Mouse (Mus musculus) embryonic facial prominence, embryonic 12.5 days (tissue): ENCODE measurements around the gene Cd6. TPM values are rescaled to one million over a fixed set of nuclear protein-coding genes. Genes with fewer than 3 reads are reported as not detected.
A peak's percentile ranks its signal among the peaks of the same experiment; 100 is the strongest.

Experiments used
- ATAC-seq: fragments of 200-750 bp; cut with Nextera tagmentation; 2 replicates; pipeline ENCODE4 v1.8.0; 2017; ENCODE audit not compliant: insufficient number of reproducible peaks, insufficient read depth, low FRiP score, low TSS enrichment
- H3K27ac ChIP-seq: fragments of 300-500 bp; sonication (generic); 2 replicates; pipeline ENCODE4 v1.5.1; 2016; ENCODE audit warnings: mild to moderate bottlenecking
- H3K27me3 ChIP-seq: fragments of 300-500 bp; sonication (generic); 2 replicates; pipeline ENCODE4 v1.6.1; 2016; ENCODE audit warnings: mild to moderate bottlenecking, moderate library complexity
- H3K36me3 ChIP-seq: fragments of 300-500 bp; sonication (generic); 2 replicates; pipeline ENCODE4 v1.6.1; 2016; ENCODE audit warnings: mild to moderate bottlenecking
- H3K4me1 ChIP-seq: fragments of 300-500 bp; sonication (generic); 2 replicates; pipeline ENCODE4 v1.6.1; 2016
- H3K4me2 ChIP-seq: fragments of 300-500 bp; sonication (generic); replicated peaks from 2 replicates; pipeline ENCODE4 v1.6.1; 2016; ENCODE audit warnings: mild to moderate bottlenecking, moderate library complexity
- H3K4me3 ChIP-seq: fragments of 300-500 bp; sonication (generic); 2 replicates; pipeline ENCODE4 v1.5.1; 2016; ENCODE audit warnings: mild to moderate bottlenecking
- H3K9ac ChIP-seq: fragments of 300-500 bp; sonication (generic); 2 replicates; pipeline ENCODE4 v1.6.1; 2016; ENCODE audit warnings: mild to moderate bottlenecking, moderate library complexity
- H3K9me3 ChIP-seq: fragments of 300-500 bp; sonication (generic); 2 replicates; pipeline ENCODE4 v1.6.1; 2016; ENCODE audit warnings: mild to moderate bottlenecking, moderate library complexity
- WGBS: fragments of 180-500 bp; shearing (Covaris S2); methylation state at CpG from one replicate; pipeline ENCODE4 v1.1.7; 2016; 5-methylcytosine and 5-hydroxymethylcytosine counted together
- polyA plus RNA-seq: library from polyadenylated mRNA; unstranded; fragments of >200 nt; fragmentation: Nextera tagmentation; extraction: Ambion mirVana; gene quantifications from 2 replicates; pipeline ENCODE4 v1.2.1, GENCODE M21; 2016

The Cd6 gene
- 0.09 TPM in 1 of 2 replicates, not detected in the other for polyA plus RNA-seq

DNA sequence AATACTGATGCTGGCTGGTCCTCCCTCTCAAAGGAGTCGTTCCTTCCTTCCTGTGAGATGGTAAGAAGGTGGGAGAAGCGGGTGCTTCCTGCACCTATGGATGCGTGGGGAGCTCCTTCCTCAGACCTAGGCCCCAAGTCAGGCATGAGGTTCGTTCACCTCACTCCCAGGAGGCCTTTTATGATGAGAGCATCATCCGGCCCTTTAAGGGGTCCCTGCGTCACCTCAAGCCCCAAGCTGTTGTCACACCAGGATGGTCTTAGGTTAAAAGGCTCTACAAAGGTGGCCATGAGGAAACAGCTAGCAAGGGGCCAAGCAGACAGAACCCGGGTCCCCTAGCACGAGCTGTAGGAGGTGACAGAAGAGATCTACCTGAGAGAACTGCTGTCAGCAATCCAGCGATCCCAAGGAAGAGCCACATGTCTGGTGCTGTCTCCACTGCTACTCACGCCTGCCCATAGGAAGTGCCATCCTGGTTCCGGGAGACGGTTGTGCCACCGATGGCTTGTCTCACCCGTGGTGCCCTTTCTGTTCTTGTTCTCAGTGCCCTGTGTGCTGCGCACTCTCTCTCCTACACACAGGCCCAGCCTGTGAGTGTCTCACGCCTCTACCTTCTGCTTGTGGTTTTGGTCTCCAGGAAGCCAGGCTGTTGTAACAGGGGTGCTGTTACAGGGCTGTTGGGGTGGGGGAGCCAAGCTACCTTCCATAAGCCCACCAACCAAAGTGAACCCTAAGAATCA lies at the start of gene Cd6:
Gene Cd6, minus strand, starts transcription at position 623 of the 740 bp plus-strand sequence.
- H3K4me3 ChIP-seq = no peak within 1 kb of the TSS
- no peak within 1 kb of the TSS for H3K27ac ChIP-seq
- H3K27me3 ChIP-seq = no peaks in the 10 kb centered on the region
- no peaks in the 10 kb centered on the region for H3K9me3 ChIP-seq
- no peak within 1 kb of the TSS for H3K4me2 ChIP-seq
- H3K9ac ChIP-seq = no peak within 1 kb of the TSS
- no peak for ATAC-seq
- 88% methylated on average over 16 of the region's 16 CpGs for WGBS
- H3K36me3 ChIP-seq = no peaks in the 10 kb centered on the region
- no peaks in the 10 kb centered on the region for H3K4me1 ChIP-seq

DNA sequence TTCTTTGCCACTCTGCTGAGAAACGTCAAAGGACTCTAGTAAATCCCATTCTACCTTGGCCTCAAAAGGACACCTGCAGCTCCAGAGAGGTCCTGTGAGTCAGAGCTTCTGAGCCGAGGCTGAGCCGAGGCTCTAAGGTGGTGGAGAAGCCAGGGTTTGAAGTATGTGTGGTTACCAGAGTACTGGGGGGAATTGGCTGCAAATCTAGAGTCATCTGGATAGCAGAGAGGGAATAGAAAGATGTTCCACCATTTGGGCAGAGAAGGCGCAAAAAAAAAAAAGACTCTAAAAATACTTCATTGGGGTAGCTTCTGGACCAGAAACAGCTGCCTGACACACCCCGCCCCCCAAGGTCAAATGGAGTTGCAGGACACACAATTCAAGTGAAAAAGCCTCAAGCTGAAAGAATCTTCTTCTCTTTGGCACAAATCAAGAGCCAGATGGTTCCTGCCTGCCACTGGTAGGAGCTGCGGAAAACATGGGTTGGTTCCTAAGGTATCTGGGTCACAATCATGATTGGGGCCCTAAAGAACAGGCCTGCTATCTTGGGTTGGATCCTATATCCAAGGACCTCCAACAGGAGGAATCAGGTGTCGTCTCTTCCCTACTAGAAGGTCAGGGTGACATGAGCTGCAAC lies 48.5 kb upstream of the Cd6 start:
- no peak overlapping the region for H3K4me3 ChIP-seq
- no peak overlapping the region for H3K4me2 ChIP-seq
- no peak overlapping the region for H3K9ac ChIP-seq
- H3K9me3 ChIP-seq = no peaks in the 10 kb centered on the region
- WGBS = 88% methylated on average over 7 of the region's 7 CpGs
- ATAC-seq = no peak
- H3K27me3 ChIP-seq = no peaks in the 10 kb centered on the region
- H3K4me1 ChIP-seq = peaks cover 20% of the 10 kb centered on the region
- peaks cover 21% of the 10 kb centered on the region for H3K36me3 ChIP-seq
- no peak overlapping the region for H3K27ac ChIP-seq

DNA sequence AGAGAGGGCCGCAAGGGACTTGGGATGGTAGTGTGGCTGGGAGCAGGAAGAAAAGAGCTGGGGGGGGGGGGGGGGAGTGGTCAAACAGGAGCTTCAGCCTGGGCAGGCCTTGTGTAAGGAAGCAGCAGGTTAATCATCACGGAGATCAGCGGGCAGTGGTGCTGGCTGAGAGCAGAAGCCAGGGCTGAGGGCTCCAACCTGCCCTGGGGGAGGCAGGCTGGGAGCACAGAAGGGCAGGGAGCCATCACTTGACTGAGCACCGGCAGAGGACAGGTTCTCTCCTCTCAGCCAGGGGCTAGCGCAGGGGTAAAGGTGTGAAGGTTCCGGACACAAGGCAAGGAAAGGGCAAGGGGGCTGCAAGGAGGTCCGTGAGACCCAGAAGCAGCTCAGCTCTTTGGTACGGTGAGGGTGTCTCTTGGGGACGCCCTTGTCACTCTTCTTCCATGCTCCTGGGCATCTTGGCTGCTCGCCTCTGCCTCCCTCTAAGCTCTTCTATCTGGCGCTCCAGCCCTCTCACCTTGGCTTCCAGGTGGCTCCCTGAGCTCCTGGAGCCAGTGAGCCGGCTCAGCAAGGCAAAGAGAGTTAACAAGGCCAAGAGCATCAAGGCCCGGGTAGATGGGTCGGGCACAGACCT lies 41.6 kb upstream of the Cd6 start:
- ATAC-seq = no peak
- Histone ChIP-seq H3K27me3 (no peaks in the 10 kb centered on the region), H3K4me3 (no peak overlapping the region), H3K4me2 (no peak overlapping the region), H3K27ac (no peak overlapping the region), H3K4me1 (peaks cover 22% of the 10 kb centered on the region), H3K36me3 (peaks cover 43% of the 10 kb centered on the region), H3K9ac (no peak overlapping the region), H3K9me3 (no peaks in the 10 kb centered on the region)
- 74% methylated on average over 14 of the region's 14 CpGs for WGBS

DNA sequence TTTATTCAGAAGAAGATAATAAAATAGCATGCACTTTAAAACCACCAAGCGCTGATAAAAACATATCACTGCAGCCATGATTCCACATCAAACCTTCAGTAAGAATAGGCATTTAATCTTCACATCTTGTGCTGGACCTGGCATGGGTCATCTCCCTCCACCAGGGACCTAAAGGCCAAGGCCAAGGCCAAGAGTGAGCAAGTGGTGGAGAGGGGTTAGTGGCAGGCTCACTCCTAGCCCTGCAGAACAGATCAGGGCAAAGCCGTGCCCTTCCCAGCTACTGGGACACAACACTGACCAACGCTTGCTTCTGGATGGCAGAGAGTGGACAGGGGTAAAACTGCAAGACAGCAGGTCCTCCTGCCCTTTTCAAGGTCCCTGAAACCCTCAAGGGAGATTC lies 40.8 kb upstream of the Cd6 start:
- no peak overlapping the region for H3K4me3 ChIP-seq
- WGBS = 84% methylated on average over 3 of the region's 3 CpGs
- no peaks in the 10 kb centered on the region for H3K27me3 ChIP-seq
- peaks cover 22% of the 10 kb centered on the region for H3K4me1 ChIP-seq
- no peak overlapping the region for H3K27ac ChIP-seq
- no peak overlapping the region for H3K4me2 ChIP-seq
- H3K9me3 ChIP-seq = no peaks in the 10 kb centered on the region
- H3K36me3 ChIP-seq = peaks cover 50% of the 10 kb centered on the region
- ATAC-seq = no peak
- no peak overlapping the region for H3K9ac ChIP-seq

DNA sequence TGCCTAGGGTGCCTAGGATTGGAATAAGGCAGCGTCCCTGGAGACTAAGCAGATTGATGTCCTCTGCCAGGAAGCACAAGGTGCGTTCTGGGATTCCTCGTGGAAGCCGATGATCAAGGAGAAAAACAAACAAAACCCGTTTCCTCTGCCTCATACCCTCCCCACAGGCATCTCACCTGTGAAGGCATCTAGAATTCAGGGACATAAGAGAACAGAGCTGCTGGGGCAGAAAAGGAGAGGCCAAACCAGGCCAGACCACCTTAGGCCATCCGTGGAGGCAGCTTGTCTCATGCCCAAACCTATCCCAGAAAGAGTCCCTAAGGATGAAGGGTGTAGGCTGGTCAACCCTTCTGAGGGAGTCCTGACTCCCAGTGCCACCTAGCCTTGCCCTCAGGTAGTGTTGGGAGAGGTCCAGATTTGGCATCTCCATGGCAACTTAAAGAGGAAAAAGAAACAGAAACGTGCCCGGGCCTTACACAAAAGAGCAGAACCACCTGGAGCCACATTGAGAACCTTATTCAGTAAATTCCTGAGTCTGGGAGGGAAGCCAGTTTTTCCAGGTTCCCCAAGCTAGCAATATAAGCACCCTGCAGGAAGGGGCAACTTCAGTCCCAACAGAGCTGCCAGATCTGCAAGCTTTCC lies 40.1 kb upstream of the Cd6 start, which contains the start of gene Tmem132a:
Gene Tmem132a, minus strand, starts transcription at position 55 of the 642 bp plus-strand sequence.
- Histone ChIP-seq H3K36me3 (peaks cover 57% of the 10 kb centered on the region), H3K4me3 (peak within 1 kb of the TSS; percentile 80), H3K4me2 (peak within 1 kb of the TSS; percentile 79), H3K27ac (peak within 1 kb of the TSS; percentile 87), H3K9me3 (no peaks in the 10 kb centered on the region), H3K4me1 (peaks cover 22% of the 10 kb centered on the region), H3K9ac (peak within 1 kb of the TSS; percentile 86), H3K27me3 (no peaks in the 10 kb centered on the region)
- 1% methylated on average over 8 of the region's 8 CpGs for WGBS
- no peak for ATAC-seq

DNA sequence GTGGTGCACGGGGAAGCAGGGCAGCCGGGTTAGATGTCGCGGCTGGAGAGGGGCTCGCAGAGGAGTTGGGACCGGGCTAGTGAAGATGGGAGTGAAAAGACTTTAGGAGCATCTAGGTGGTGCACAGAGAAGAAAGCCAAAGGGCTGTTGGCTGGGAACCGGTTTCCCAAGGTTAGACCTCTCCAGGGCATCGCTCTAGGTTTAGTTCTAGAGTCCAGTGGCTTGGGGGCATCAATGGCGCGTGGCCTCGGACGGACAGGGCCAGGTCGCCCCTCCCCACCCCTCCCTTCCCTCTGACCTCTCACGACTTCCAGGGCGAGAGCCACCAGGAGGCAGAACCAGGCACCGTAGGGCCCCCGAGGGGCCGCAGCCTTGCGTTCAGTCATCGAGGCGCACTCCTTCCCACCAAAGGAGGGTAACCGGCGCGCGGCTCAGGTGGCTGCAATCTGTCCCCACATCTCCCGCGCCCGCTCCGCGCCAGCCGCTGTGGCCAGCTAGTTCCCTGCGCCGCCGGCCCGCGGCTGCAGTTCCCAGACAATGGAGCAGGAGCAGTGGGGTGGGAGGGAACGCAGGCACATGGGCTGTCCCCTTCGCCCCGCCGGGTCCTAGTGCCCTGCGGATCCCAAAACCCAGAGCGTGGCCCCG lies 39.5 kb upstream of the Cd6 start:
- Histone ChIP-seq H3K27ac (peak overlapping the region; percentile 87), H3K36me3 (peaks cover 63% of the 10 kb centered on the region), H3K27me3 (no peaks in the 10 kb centered on the region), H3K9ac (peak overlapping the region; percentile 86), H3K4me3 (peak overlapping the region; percentile 80), H3K4me2 (peak overlapping the region; percentile 79), H3K9me3 (no peaks in the 10 kb centered on the region), H3K4me1 (peaks cover 22% of the 10 kb centered on the region)
- WGBS = under 1% methylated on average over 43 of the region's 43 CpGs
- ATAC-seq = peak; percentile 88

DNA sequence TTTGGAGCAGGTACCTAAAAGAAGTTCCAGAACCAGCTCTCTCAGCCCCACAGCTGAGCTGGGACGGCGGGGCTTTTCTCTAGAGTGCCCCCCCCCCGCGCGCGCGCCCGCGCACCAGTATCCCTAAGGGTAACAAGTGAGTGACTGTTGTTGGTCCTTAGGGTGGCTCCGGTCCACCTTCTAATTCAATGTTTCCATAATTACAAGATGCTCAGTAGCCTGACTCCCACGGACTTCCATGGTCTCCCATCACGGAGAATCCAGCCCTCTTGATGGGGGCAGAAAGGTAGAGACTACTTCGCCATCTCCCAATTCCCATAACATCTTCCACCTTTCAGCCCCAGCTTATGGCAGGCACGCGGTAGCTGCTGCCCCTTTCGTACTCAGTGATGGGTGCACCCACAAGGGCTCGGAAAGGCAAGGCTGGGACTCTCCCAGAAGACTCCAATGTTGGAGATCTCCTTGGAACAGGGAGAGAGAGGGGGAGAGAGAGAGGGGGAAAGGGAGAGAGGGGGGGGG lies 38.8 kb upstream of the Cd6 start:
- Histone ChIP-seq H3K4me3 (peak overlapping the region; percentile 80), H3K36me3 (peaks cover 63% of the 10 kb centered on the region), H3K4me1 (peaks cover 22% of the 10 kb centered on the region), H3K27me3 (no peaks in the 10 kb centered on the region), H3K4me2 (peak overlapping the region; percentile 79), H3K27ac (peak overlapping the region; percentile 87; the same call in 1 of the 2 replicates), H3K9me3 (no peaks in the 10 kb centered on the region), H3K9ac (peak overlapping the region; percentile 86)
- under 1% methylated on average over 17 of the region's 17 CpGs for whole genome bisulfite sequencing
- ATAC-seq = no peak

DNA sequence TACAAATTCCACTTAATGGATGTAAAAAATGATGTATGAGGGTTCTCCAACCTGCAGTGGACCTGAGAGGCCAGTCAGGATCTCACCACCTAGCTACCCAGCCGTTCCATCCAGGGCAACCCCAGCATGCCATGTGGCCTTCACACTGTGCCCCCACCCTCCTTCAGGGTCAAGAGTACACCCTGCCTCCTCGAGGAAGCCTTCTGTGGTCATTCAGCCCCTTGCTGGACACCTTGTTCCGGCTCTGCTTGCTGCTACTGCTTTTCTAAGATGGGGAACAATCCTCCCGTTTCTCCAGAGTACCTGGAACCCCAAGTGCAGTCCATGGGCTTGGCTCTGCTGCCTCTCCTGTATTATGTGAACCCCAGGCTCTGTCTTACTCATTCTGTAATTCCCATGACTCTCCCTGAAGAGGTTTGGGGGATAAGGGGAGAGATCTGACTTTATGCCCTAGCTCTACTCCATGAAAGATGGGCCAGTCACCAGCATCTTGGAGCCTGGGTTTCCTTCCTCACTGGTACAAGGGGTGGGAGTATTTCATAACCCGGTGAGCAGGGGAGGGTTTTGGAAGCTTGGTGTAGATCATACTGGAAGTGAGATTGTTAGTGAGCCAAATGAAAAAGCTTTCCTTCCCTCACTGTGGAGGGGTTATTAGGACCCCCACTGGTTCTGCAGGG lies 38.2 kb upstream of the Cd6 start:
- WGBS = 22% methylated on average over 5 of the region's 5 CpGs
- Histone ChIP-seq H3K4me2 (peak overlapping the region; percentile 79), H3K36me3 (peaks cover 63% of the 10 kb centered on the region), H3K4me1 (peaks cover 22% of the 10 kb centered on the region), H3K27me3 (no peaks in the 10 kb centered on the region), H3K27ac (no peak overlapping the region), H3K9me3 (no peaks in the 10 kb centered on the region), H3K9ac (peak overlapping the region; percentile 86), H3K4me3 (peak overlapping the region; percentile 80)
- ATAC-seq = no peak

DNA sequence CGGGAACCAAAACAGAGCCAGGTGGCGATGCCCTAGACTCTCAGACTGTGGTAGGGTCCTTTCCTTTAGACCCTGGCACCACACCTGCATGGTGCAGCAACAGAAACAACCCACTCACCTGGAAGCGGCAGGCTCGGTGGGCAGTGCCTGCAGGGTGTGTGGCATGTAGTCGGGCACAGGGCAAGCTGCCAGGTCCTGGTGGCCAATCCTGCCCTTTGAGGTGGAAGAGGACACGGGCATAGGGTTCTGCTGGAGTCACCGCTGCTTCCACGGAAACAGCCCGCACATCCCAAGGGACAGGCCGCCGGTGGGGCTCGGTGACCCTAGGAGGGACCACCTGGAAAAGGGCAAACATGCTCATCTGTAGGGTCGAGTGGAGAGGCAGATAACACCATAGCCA lies 36.5 kb upstream of the Cd6 start:
- Histone ChIP-seq H3K4me2 (no peak overlapping the region), H3K9ac (no peak overlapping the region), H3K36me3 (peaks cover 63% of the 10 kb centered on the region), H3K27me3 (no peaks in the 10 kb centered on the region), H3K4me1 (peaks cover 22% of the 10 kb centered on the region), H3K4me3 (no peak overlapping the region), H3K9me3 (no peaks in the 10 kb centered on the region), H3K27ac (no peak overlapping the region)
- WGBS = 92% methylated on average over 13 of the region's 13 CpGs
- no peak for ATAC-seq

DNA sequence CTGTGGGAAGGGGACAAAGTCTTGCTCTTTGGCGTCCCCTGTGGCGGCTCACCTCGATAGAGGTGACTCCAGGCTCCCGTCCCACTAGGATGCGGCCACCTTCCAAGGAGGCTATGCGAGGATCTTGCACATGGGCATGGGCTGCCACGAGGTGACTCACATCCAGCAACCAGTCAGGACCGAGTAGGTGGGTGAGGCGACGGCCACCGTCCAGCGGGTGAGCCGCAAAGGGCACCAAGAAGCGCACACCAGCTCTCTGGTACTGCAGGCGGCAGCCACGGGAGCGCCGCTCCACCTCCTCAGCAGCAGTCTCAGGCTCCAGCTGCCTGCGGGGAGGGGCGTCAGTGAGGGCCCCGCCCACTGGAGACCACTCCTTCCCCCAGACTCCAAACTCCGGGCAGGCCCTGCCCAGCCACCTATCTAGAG lies 30.2 kb upstream of the Cd6 start:
- no peaks in the 10 kb centered on the region for H3K27me3 ChIP-seq
- no peak overlapping the region for H3K9ac ChIP-seq
- H3K9me3 ChIP-seq = no peaks in the 10 kb centered on the region
- WGBS = 45% methylated on average over 22 of the region's 22 CpGs
- no peak overlapping the region for H3K4me2 ChIP-seq
- no peaks in the 10 kb centered on the region for H3K4me1 ChIP-seq
- no peak for ATAC-seq
- peaks cover 93% of the 10 kb centered on the region for H3K36me3 ChIP-seq
- no peak overlapping the region for H3K27ac ChIP-seq
- H3K4me3 ChIP-seq = no peak overlapping the region
